Mouse (Mus musculus): ENCODE results near the gene Olfr837.

DNA sequence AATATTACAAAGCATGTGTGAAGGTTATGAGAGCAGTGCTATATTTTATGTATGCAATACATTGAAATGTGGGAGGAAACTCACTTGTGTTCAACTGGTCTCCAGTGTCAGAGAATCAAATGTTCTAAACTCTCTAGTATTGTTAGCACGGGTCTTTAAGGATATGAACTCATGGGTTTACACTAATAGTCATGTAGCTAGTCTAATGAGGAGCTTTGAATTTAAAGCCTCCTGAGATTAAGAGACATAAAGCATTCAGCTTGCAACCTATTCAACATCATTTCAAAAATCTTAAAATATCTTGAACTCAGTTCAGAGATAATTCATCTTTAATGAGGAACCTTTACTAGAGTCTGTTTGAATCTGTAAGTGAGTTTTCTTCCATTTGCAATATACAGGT is at the start of gene Olfr837:
- TF ChIP-seq CTCF (IDR thresholded peaks at IDR 0.05; ENCODE audit: extremely low read depth, insufficient read depth, low read length), result no peak
- no peak for TF ChIP-seq POLR2A (IDR thresholded peaks at IDR 0.05; ENCODE audit: extremely low read depth, insufficient read depth, low read length)
